18 mouse cellular contexts compared by ENCODE assay signal in the genomic region with DNA sequence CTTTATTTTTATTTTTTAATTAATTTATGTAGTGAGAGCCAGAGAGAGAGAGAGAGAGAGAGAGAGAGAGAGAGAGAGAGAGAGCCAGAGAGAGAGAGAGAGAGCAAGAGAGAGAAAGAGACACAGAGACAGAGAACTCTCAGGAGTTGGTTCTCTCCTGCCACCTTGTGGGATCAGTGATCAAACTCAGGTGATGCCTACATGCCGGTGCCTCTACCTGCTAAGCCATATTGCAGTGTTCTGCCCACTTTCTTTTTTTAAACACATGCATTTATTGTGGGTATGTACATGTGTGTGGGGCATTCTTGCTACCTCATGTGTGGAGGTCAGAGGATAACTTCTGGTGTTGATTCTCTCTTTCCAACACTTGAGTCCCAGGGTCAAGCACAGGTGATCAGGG. TPM values are rescaled to one million over a fixed set of nuclear protein-coding genes. Genes with fewer than 3 reads are reported as not detected.
DNase-seq lines count a peak whose midpoint lies in the region; TF ChIP-seq lines count a peak whose summit lies in the region.
"Had no signal": no experiment of that assay in that cellular context is flagged by ENCODE, and none has a peak within 500 bp of the region (broad histone marks: within the 10 kb centered on the region; RNA-seq: fewer than 3 reads in every experiment).

No protein-coding gene starts in this region.

- DNase-seq in liver, adult 2 months (ENCODE audit: extremely low read depth, low read depth, low spot score): peak; percentile 36
- DNase-seq in liver (no peak), 416B (ENCODE audit: low read depth) (peak; percentile 15), A20 (ENCODE audit: low read depth, low spot score) (peak; percentile 40)
- DNase-seq in thymus, postnatal 10 days (ENCODE audit: low spot score in 2 of 2): no peak
- DNase-seq in embryo, embryonic 11 days: no peak
- DNase-seq: cerebellum, adult 9-11 months; heart, postnatal 4 days; kidney, adult 9 months; thymus, postnatal 4 days had no signal

- no peak overlapping the region for H3K27ac ChIP-seq in liver, adult 2 months (replicated peaks; ENCODE audit: insufficient read depth, low read depth, low read length)
- H3K27ac ChIP-seq in cortical plate, adult 2 months (ENCODE audit: insufficient read depth, low read length): no peak overlapping the region
- H3K27ac ChIP-seq: embryonic facial prominence, embryonic 15.5 days; forebrain, embryonic 10.5 days; heart, embryonic 13.5 days; hindbrain, postnatal 0 days; limb, embryonic 12.5 days; lung, embryonic 15.5 days had no signal

- H3K4me3 ChIP-seq in liver, adult 2 months (ENCODE audit: insufficient read depth, low read depth, low read length): no peak overlapping the region
- no peak overlapping the region for H3K4me3 ChIP-seq in cortical plate, adult 2 months (ENCODE audit: insufficient read depth, low read length)
- H3K4me3 ChIP-seq: embryonic facial prominence, embryonic 15.5 days; forebrain, embryonic 10.5 days; heart, embryonic 13.5 days; limb, embryonic 12.5 days; lung, embryonic 15.5 days; megakaryocyte, embryonic 14.5 days had no signal

- 54% methylated on average over 1 of the region's 1 CpGs for whole genome bisulfite sequencing in liver, adult 2 months

- no peak overlapping the region for H3K9ac ChIP-seq in liver, adult 2 months (ENCODE audit: low read depth, low read length)
- H3K9ac ChIP-seq: embryonic facial prominence, embryonic 15.5 days; heart, embryonic 13.5 days; limb, embryonic 12.5 days; lung, embryonic 15.5 days had no signal

- H3K79me2 ChIP-seq in liver, adult 2 months (ENCODE audit: control insufficient read depth, insufficient read depth, low read length): no peaks in the 10 kb centered on the region

- H3K36me3 ChIP-seq in liver, adult 2 months (ENCODE audit: control insufficient read depth, insufficient read depth, low read length): no peaks in the 10 kb centered on the region
- H3K36me3 ChIP-seq: embryonic facial prominence, embryonic 15.5 days; forebrain, embryonic 10.5 days; heart, embryonic 13.5 days; limb, embryonic 12.5 days; lung, embryonic 15.5 days had no signal

- H3K4me1 ChIP-seq in liver, adult 2 months (ENCODE audit: control insufficient read depth, insufficient read depth, low read length): no peaks in the 10 kb centered on the region
- no peaks in the 10 kb centered on the region for H3K4me1 ChIP-seq in cortical plate, adult 2 months (ENCODE audit: control insufficient read depth, insufficient read depth, low read length)
- H3K4me1 ChIP-seq: embryonic facial prominence, embryonic 15.5 days; forebrain, embryonic 10.5 days; heart, embryonic 13.5 days; limb, embryonic 12.5 days; lung, embryonic 15.5 days had no signal

- no peaks in the 10 kb centered on the region for H3K27me3 ChIP-seq in liver, adult 2 months (ENCODE audit: control insufficient read depth, insufficient read depth, low read length)
- H3K27me3 ChIP-seq: embryonic facial prominence, embryonic 15.5 days; heart, embryonic 13.5 days; limb, embryonic 12.5 days; lung, embryonic 15.5 days; megakaryocyte, embryonic 14.5 days had no signal

- TF ChIP-seq CTCF in liver, adult 2 months (IDR thresholded peaks at IDR 0.05; ENCODE audit: low read depth, low read length): peak; percentile 38; the same call in 1 of the 2 replicates
- 0 out of 2 replicates have a peak, but pooled peaks have one; percentile 1 for TF ChIP-seq CTCF in cortical plate, adult 2 months (IDR thresholded peaks at IDR 0.05; ENCODE audit: extremely low read depth, insufficient read depth, low read length)

- no peak for TF ChIP-seq POLR2A in liver, adult 2 months (IDR thresholded peaks at IDR 0.05; ENCODE audit: extremely low read depth, insufficient read depth, low read length)
- TF ChIP-seq POLR2A in cortical plate, adult 2 months (IDR thresholded peaks at IDR 0.05; ENCODE audit: extremely low read depth, insufficient read depth, low read length): no peak

RNA-seq across cellular contexts. Expression of a gene that starts 32.4 kb away (rescaled TPM):
- 42.0 and 45.5 TPM in 2 replicates for total RNA-seq in liver, adult 2 months (2014; rRNA removed)
- polyA plus RNA-seq in liver, adult 2 months (2012; rRNA removed): 9.6 and 13.3 TPM in 2 replicates
- polyA plus RNA-seq in cortical plate, adult 2 months (2012; rRNA removed): 6.7 and 8.0 TPM in 2 replicates

Comparison
In these comparisons a context has a peak if more than half of its experiments do, and no peak if none do; other contexts are left out.
1. DNase-seq: peak in liver, adult 2 months (single experiment), 416B (single experiment) and A20 (single experiment); none in liver (single experiment), thymus, postnatal 10 days (0 of 2) and embryo, embryonic 11 days (single experiment).